Mouse (Mus musculus) lung, postnatal 0 days (tissue): Measurements from ENCODE around the gene Cep112. TPM values are rescaled to one million over a fixed set of nuclear protein-coding genes. Genes with fewer than 3 reads are reported as not detected.

Experiments used
- ATAC-seq: fragments of 200-750 bp; cut with Nextera tagmentation; 2 replicates; pipeline ENCODE4 v1.8.0; 2017; ENCODE audit warnings: moderate library complexity
- DNase-seq: peaks from one replicate; pipeline ENCODE4 v3.0.0-alpha.2; 2016; ENCODE audit warnings: low spot score
- H3K27ac ChIP-seq: fragments of 300-500 bp; sonication (generic); 2 replicates; pipeline ENCODE4 v1.5.1; 2014; ENCODE audit warnings: antibody characterized with exemption, mild to moderate bottlenecking, low read length, mixed read lengths
- H3K27me3 ChIP-seq: fragments of 300-500 bp; sonication (generic); replicated peaks from 2 replicates; pipeline ENCODE4 v1.6.1; 2014; ENCODE audit warnings: low read length, mixed read lengths; ENCODE audit not compliant: insufficient read depth
- H3K36me3 ChIP-seq: fragments of 300-500 bp; sonication (generic); 2 replicates; pipeline ENCODE4 v1.6.1; 2014; ENCODE audit warnings: low read length, mixed read lengths; ENCODE audit not compliant: insufficient read depth
- H3K4me1 ChIP-seq: fragments of 300-500 bp; sonication (generic); 2 replicates; pipeline ENCODE4 v1.6.1; 2014; ENCODE audit warnings: antibody characterized with exemption, low read depth, low read length, mixed read lengths; ENCODE audit not compliant: insufficient read depth
- H3K4me2 ChIP-seq: fragments of 300-500 bp; sonication (generic); replicated peaks from 2 replicates; pipeline ENCODE4 v1.6.1; 2014; ENCODE audit warnings: low read depth, mild to moderate bottlenecking, low read length, moderate library complexity, mixed read lengths
- H3K4me3 ChIP-seq: fragments of 300-500 bp; sonication (generic); 2 replicates; pipeline ENCODE4 v1.5.1; 2014; ENCODE audit warnings: low read depth, low read length
- H3K9ac ChIP-seq: fragments of 300-500 bp; sonication (generic); replicated peaks from 2 replicates; pipeline ENCODE4 v1.6.1; 2014; ENCODE audit warnings: low read depth, mild to moderate bottlenecking
- H3K9me3 ChIP-seq: fragments of 300-500 bp; sonication (generic); 2 replicates; pipeline ENCODE4 v1.6.1; 2016; ENCODE audit warnings: low read length, mixed read lengths
- CTCF ChIP-seq: IDR thresholded peaks from 2 replicates; pipeline ENCODE4 v1.5.1; 2016; ENCODE audit warnings: antibody characterized with exemption, mild to moderate bottlenecking
- EP300 ChIP-seq: IDR thresholded peaks from 2 replicates; pipeline ENCODE4 v1.6.1; 2016; ENCODE audit warnings: antibody characterized with exemption, mild to moderate bottlenecking, control low read depth
- WGBS: fragments of 180-500 bp; shearing (Covaris S2); extraction: QIAGEN DNeasy Blood & Tissue Kit; methylation state at CpG from one replicate; pipeline ENCODE4 v1.1.7; 2014; 5-methylcytosine and 5-hydroxymethylcytosine counted together
- polyA plus RNA-seq: library from polyadenylated mRNA; unstranded; fragments of >200 nt; fragmentation: Nextera tagmentation; extraction: Ambion mirVana; gene quantifications from 2 replicates; pipeline ENCODE4 v1.2.1, GENCODE M21; 2015

Cep112 gene
- polyA plus RNA-seq, 1 experiment from 2014 or later = 6.4 TPM

DNA sequence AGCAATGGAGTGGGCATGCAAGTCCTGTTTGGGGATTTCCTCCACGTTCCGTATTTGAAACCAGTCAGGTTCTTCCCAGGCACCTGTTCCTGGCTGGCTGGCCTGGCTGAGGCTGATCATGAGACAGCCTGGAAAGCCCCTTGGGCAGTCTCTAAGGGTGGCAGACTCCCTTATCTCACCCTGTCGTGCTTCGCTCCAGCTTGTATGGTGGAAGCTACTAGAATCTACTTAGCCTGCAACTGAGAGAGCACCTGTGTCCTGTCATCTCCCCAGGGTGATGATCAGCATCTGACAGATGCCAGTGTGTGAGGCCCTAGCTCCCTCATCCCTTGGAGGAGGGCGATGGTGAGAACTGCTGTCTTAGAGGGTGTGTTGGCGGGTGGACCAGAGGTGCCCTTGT is 473.5 kb downstream of the Cep112 start:
- WGBS = 86% methylated on average over 6 of the region's 6 CpGs

DNA sequence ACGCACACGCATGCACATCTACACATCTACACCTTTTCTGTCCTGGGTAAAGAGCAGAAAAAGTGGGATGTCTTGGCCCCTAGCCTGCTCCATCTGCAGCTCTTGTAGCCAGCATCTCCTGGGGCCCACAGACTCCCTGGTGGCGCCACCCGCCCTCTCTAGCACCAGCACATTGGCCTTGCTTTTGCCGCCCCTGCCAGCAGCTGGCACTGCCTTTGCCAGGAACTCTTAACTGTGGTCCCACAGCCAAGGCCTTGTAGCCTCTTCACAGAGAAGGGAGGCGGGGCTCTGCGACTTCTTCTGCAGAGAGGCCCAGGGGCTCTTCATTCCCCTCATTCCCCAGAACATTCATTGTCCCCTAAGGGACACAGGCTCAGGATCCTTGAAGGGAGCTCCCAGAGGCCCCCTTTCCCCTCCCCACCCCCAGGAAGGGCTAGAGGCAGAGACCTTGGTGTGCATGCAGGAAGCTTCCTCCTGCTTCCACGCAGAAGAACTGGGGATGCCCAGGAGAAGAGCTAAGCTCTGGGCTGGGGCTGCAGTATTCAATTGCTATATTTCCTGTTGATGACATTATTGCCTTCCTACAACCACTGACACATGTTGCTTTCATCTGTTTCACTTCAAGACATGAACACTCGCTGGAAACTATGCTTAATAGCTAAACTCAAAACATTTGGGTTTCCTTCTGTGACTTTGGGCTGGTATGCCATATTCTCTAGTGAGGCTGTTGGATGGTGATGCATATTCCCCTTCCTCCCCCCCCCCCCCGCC is 475.9 kb downstream of the Cep112 start:
- H3K9ac ChIP-seq = no peak overlapping the region
- H3K4me3 ChIP-seq = no peak overlapping the region
- no peak overlapping the region for H3K4me2 ChIP-seq
- WGBS = 67% methylated on average over 9 of the region's 10 CpGs
- TF ChIP-seq EP300 (no peak), CTCF (no peak)
- ATAC-seq (no peak), DNase-seq (no peak)
- no peak overlapping the region for H3K27ac ChIP-seq
- H3K4me1 ChIP-seq = no peaks in the 10 kb centered on the region
- H3K9me3 ChIP-seq = no peaks in the 10 kb centered on the region
- no peaks in the 10 kb centered on the region for H3K36me3 ChIP-seq
- no peaks in the 10 kb centered on the region for H3K27me3 ChIP-seq

More for the DNA sequence above, 473.5 kb downstream of the Cep112 start:
- no peak for ATAC-seq
- Histone ChIP-seq H3K9me3 (no peaks in the 10 kb centered on the region), H3K9ac (no peak overlapping the region), H3K27ac (no peak overlapping the region), H3K27me3 (no peaks in the 10 kb centered on the region), H3K4me3 (no peak overlapping the region), H3K4me2 (no peak overlapping the region), H3K36me3 (no peaks in the 10 kb centered on the region), H3K4me1 (no peaks in the 10 kb centered on the region)
- TF ChIP-seq CTCF (no peak), EP300 (no peak)
- no peak for DNase-seq

GRCm38 (mm10) chr11:108901670-108902069 is 476.7 kb downstream of the Cep112 start:
- H3K9me3 ChIP-seq = no peaks in the 10 kb centered on the region
- H3K27ac ChIP-seq = no peak overlapping the region
- H3K4me1 ChIP-seq = no peaks in the 10 kb centered on the region
- H3K4me3 ChIP-seq = no peak overlapping the region
- no peaks in the 10 kb centered on the region for H3K36me3 ChIP-seq
- TF ChIP-seq EP300 = no peak
- no peak for TF ChIP-seq CTCF
- H3K9ac ChIP-seq = no peak overlapping the region
- no peak overlapping the region for H3K4me2 ChIP-seq
- no peak for ATAC-seq
- WGBS = 84% methylated on average over 7 of the region's 7 CpGs
- DNase-seq = no peak
- H3K27me3 ChIP-seq = no peaks in the 10 kb centered on the region

DNA sequence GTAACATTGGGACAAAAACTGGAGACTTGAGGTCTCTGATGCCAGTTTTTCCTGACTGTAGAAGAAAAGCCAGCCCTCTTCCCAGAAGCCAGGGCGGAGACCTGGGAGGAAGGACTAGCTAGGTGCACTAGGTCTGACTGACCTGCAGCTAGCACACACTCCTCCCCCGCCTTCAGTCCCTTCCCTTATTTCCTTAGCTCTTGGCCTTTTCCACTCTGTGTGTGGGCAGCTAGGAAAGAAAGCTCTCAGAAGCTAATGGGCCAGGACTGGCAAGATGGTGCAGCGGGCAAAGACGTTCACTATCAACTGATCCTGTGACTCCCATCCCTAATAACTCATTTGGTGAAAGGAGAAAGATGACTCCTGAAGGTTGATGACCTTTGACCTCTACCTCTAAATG is 477.3 kb downstream of the Cep112 start:
- no peaks in the 10 kb centered on the region for H3K9me3 ChIP-seq
- no peaks in the 10 kb centered on the region for H3K4me1 ChIP-seq
- no peak overlapping the region for H3K4me2 ChIP-seq
- H3K9ac ChIP-seq = no peak overlapping the region
- no peak for TF ChIP-seq CTCF
- TF ChIP-seq EP300 = no peak
- H3K36me3 ChIP-seq = no peaks in the 10 kb centered on the region
- ATAC-seq (no peak), DNase-seq (no peak)
- H3K27me3 ChIP-seq = no peaks in the 10 kb centered on the region
- no peak overlapping the region for H3K4me3 ChIP-seq
- WGBS = 83% methylated on average over 4 of the region's 4 CpGs
- no peak overlapping the region for H3K27ac ChIP-seq

DNA sequence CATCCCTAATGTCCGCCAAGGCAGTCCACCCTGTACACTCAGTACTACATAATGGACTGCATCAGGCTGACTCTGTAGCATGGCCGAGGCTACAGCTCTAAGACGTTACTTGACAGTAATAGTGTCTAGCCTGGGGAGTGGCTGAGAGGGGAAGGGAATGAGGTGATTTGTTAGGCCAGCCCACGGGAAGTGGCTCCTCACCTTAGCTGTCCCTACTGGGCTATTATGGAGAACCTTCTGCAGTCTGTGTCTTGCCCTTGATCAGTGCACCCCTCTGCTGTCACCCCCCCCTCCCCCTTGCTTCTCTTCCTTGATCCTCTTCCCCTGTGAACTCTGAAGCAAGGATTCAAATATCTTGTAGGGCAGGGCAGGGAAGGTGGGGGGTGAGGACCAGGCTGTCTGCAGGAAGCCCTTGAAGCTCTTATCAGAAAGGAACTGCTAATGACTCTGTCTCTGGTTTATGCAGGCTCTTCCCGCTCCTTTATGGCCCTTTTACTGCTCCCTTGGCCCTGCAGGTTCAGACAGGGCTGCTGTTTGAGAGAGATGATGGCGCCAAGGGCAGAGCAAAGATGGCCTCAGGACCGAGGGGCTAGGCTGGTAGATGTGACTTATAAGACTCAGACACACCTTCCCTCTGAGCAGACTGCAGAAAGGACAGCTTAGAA is 481.7 kb downstream of the Cep112 start:
- ATAC-seq (no peak), DNase-seq (no peak)
- H3K36me3 ChIP-seq = no peaks in the 10 kb centered on the region
- H3K4me1 ChIP-seq = peaks cover 6% of the 10 kb centered on the region
- no peak overlapping the region for H3K4me3 ChIP-seq
- H3K27ac ChIP-seq = no peak overlapping the region
- no peaks in the 10 kb centered on the region for H3K9me3 ChIP-seq
- H3K4me2 ChIP-seq = no peak overlapping the region
- H3K9ac ChIP-seq = no peak overlapping the region
- TF ChIP-seq EP300 (no peak), CTCF (no peak)
- WGBS = 52% methylated on average over 7 of the region's 7 CpGs
- no peaks in the 10 kb centered on the region for H3K27me3 ChIP-seq

DNA sequence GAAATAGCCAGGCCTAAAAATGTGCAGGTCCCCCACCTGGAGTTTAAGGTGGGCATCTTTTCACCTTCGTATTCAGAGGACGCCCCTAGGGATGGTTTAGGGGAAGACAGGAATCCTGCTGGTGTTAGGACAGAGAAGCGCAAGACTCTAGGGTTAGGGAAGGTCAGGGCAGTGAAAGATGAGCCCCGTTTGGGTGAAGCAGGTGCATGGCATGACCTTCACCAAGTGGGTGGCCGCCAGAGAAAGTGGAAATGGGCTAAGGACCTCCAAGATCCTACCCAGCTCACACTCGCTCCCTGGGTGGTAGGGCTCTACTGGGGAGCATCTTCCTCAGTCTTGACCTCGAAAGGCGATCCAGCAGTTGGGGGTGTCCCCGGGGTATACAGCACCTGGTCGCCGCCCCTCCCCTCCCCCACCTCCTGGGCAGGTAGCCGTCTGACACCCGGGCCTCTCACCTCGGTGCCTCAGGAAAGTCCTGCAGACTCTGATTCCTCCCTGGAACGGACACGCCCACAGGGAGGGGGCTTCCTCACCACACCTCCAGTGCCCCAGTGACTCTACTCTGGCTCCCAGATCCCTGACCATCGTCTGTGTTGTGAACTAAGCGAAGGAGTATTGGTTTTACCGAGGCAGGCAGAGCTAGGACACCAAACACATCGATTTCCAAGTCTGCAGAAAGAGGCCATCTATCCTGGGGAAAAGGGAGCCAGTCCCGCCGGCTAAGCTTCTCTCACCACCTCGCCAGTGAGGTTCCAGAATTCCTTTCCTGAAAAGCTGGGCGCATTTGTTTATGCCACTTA is 484.6 kb downstream of the Cep112 start:
- Histone ChIP-seq H3K27me3 (no peaks in the 10 kb centered on the region), H3K9me3 (no peaks in the 10 kb centered on the region), H3K27ac (no peak overlapping the region), H3K4me3 (peak overlapping the region; percentile 14; the same call in 1 of the 2 replicates), H3K36me3 (no peaks in the 10 kb centered on the region), H3K4me1 (peaks cover 6% of the 10 kb centered on the region), H3K4me2 (peak overlapping the region; percentile 52), H3K9ac (no peak overlapping the region; the same call in 1 of the 2 replicates)
- TF ChIP-seq CTCF (no peak), EP300 (no peak)
- DNase-seq (no peak), ATAC-seq (no peak)
- 9% methylated on average over 23 of the region's 24 CpGs for WGBS

Other genes starting within 250 kb of the Cep112 start
- gene Apoh, start 81.8 kb upstream of the Cep112 start, polyA plus RNA-seq = 0.29 and 0.37 TPM in 2 replicates
- 3.8 and 4.0 TPM in 2 replicates for gene Prkca, start 81.3 kb upstream of the Cep112 start, polyA plus RNA-seq